Comparison of ENCODE assay signal across 9 mouse cellular contexts in genomic region chr5:113870393-113871040, GRCm38 (mm10). TPM values are rescaled to one million over a fixed set of nuclear protein-coding genes. Genes with fewer than 3 reads are reported as not detected.
A peak's percentile ranks its signal among the peaks of the same experiment; 100 is the strongest.
DNase-seq lines count a peak whose midpoint lies in the region; ATAC-seq lines count a peak whose summit lies in the region.
"Had no signal": no experiment of that assay in that cellular context is flagged by ENCODE, and none has a peak within 500 bp of the region (broad histone marks: within the 10 kb centered on the region; RNA-seq: fewer than 3 reads in every experiment).

No protein-coding gene starts in this region.

- ATAC-seq in heart, embryonic 14.5 days (ENCODE audit: insufficient number of reproducible peaks, insufficient read depth, low FRiP score, low read depth) = no peak
- no peak for ATAC-seq in forebrain, embryonic 12.5 days (ENCODE audit: low FRiP score)
- no peak for ATAC-seq in midbrain, embryonic 16.5 days

- H3K4me3 ChIP-seq in heart, embryonic 14.5 days (ENCODE audit: control insufficient read depth in 1 of 2, insufficient read depth in 1 of 2, low read depth in 1 of 2, low read length in 2 of 2) = no peak overlapping the region
- no peak overlapping the region for H3K4me3 ChIP-seq in forebrain, embryonic 12.5 days (replicated peaks)
- H3K4me3 ChIP-seq in midbrain, embryonic 16.5 days (ENCODE audit: low read depth, low read length) = no peak overlapping the region
- H3K4me3 ChIP-seq: erythroblast, embryonic 14.5 days had no signal

- DNase-seq in heart, postnatal 25 days (ENCODE audit: low spot score) = no peak
- DNase-seq in kidney, adult 18-20 months = peak; percentile 47
- DNase-seq in embryo, embryonic 11 days = no peak
- no peak for DNase-seq in adrenal gland, adult 18-20 months (ENCODE audit: low spot score in 2 of 2)
- DNase-seq in layer of hippocampus, postnatal 25 days (ENCODE audit: extremely low spot score in 1 of 2, low spot score in 1 of 2) = no peak

- H3K36me3 ChIP-seq in heart, embryonic 14.5 days (ENCODE audit: control insufficient read depth, insufficient read depth, low read length) = peaks cover 4% of the 10 kb centered on the region
- peaks cover 13% of the 10 kb centered on the region for H3K36me3 ChIP-seq in forebrain, embryonic 12.5 days (replicated peaks)
- H3K36me3 ChIP-seq in midbrain, embryonic 16.5 days (ENCODE audit: control insufficient read depth, insufficient read depth, low read length) = no peaks in the 10 kb centered on the region

- H3K9me3 ChIP-seq in heart, embryonic 14.5 days (ENCODE audit: control insufficient read depth, low read length) = no peaks in the 10 kb centered on the region
- H3K9me3 ChIP-seq in forebrain, embryonic 12.5 days = no peaks in the 10 kb centered on the region
- H3K9me3 ChIP-seq in midbrain, embryonic 16.5 days (replicated peaks; ENCODE audit: control insufficient read depth, low read length, poor library complexity, severe bottlenecking) = no peaks in the 10 kb centered on the region

- 27% methylated on average over 21 of the region's 21 CpGs for WGBS in heart, embryonic 14.5 days
- WGBS in forebrain, embryonic 12.5 days = 39% methylated on average over 21 of the region's 21 CpGs
- WGBS in midbrain, embryonic 16.5 days = 36% methylated on average over 21 of the region's 21 CpGs

- no peaks in the 10 kb centered on the region for H3K27me3 ChIP-seq in heart, embryonic 14.5 days (ENCODE audit: control insufficient read depth, insufficient read depth, low read length)
- H3K27me3 ChIP-seq in forebrain, embryonic 12.5 days = no peaks in the 10 kb centered on the region
- no peaks in the 10 kb centered on the region for H3K27me3 ChIP-seq in midbrain, embryonic 16.5 days (ENCODE audit: control insufficient read depth, insufficient read depth, low read depth, low read length)

- H3K9ac ChIP-seq in heart, embryonic 14.5 days (ENCODE audit: low read length) = peak overlapping the region; percentile 61
- 0 out of 2 replicates have a peak overlapping the region, but pooled peaks have one; percentile 17 for H3K9ac ChIP-seq in forebrain, embryonic 12.5 days
- H3K9ac ChIP-seq in midbrain, embryonic 16.5 days (ENCODE audit: low read depth, low read length) = no peak overlapping the region

- intact Hi-C loops in heart, postnatal 25 days (cut with DNase I) = loop anchor here (1.0 to 5.0 kb wide), 2 partner anchors 11 to 37 kb away; partner anchors contain the start of gene Coro1c

- peak overlapping the region; percentile 66 to 94 for H3K27ac ChIP-seq in heart, embryonic 14.5 days (replicated peaks in 1 of 2; ENCODE audit: control insufficient read depth in 1 of 2, insufficient read depth in 1 of 2, low read depth in 2 of 2, low read length in 2 of 2)
- H3K27ac ChIP-seq in forebrain, embryonic 12.5 days = peak overlapping the region; percentile 100
- H3K27ac ChIP-seq in midbrain, embryonic 16.5 days (ENCODE audit: low read length) = peak overlapping the region; percentile 98

- H3K4me2 ChIP-seq in heart, embryonic 14.5 days (ENCODE audit: low read length) = peak overlapping the region; percentile 28
- H3K4me2 ChIP-seq in forebrain, embryonic 12.5 days = no peak overlapping the region
- no peak overlapping the region for H3K4me2 ChIP-seq in midbrain, embryonic 16.5 days (ENCODE audit: low read length)

- peaks cover 68 to 79% of the 10 kb centered on the region in 2 experiments for H3K4me1 ChIP-seq in heart, embryonic 14.5 days (ENCODE audit: control insufficient read depth in 2 of 2, insufficient read depth in 2 of 2, low read length in 2 of 2)
- peaks cover 84% of the 10 kb centered on the region for H3K4me1 ChIP-seq in forebrain, embryonic 12.5 days
- H3K4me1 ChIP-seq in midbrain, embryonic 16.5 days (ENCODE audit: control insufficient read depth, insufficient read depth, low read length) = peaks cover 58% of the 10 kb centered on the region

RNA-seq across cellular contexts. Expression of gene Coro1c, which starts 38.0 kb away (rescaled TPM):
- 84.9 and 88.2 TPM in 2 replicates for polyA plus RNA-seq in heart, embryonic 14.5 days (2014; fragmentation: Nextera tagmentation; extraction: Ambion mirVana)
- total RNA-seq in heart, postnatal 25 days (2021) = 10 to 100 TPM; 34.5 to 35.2 TPM
- polyA plus RNA-seq in forebrain, embryonic 12.5 days (2016; fragmentation: Nextera tagmentation; extraction: Ambion mirVana) = 256 and 277 TPM in 2 replicates
- 201 and 209 TPM in 2 replicates for polyA plus RNA-seq in midbrain, embryonic 16.5 days (2015; fragmentation: Nextera tagmentation; extraction: Ambion mirVana)
- total RNA-seq in adrenal gland, adult 18-20 months (2021) = 10 to 100 TPM; 43.9 to 56.3 TPM
- 10 to 100 TPM; 82.7 to 91.6 TPM for total RNA-seq in layer of hippocampus, postnatal 25 days (2021)

RNA-seq across cellular contexts. Expression of gene Selplg, which starts 38.1 kb away (rescaled TPM):
- 2.3 and 3.1 TPM in 2 replicates for polyA plus RNA-seq in heart, embryonic 14.5 days (2014; fragmentation: Nextera tagmentation; extraction: Ambion mirVana)
- total RNA-seq in heart, postnatal 25 days (2021) = 1 to 10 TPM; 2.4 to 3.6 TPM
- polyA plus RNA-seq in forebrain, embryonic 12.5 days (2016; fragmentation: Nextera tagmentation; extraction: Ambion mirVana) = 0.82 and 0.88 TPM in 2 replicates
- 1.6 and 2.0 TPM in 2 replicates for polyA plus RNA-seq in midbrain, embryonic 16.5 days (2015; fragmentation: Nextera tagmentation; extraction: Ambion mirVana)
- total RNA-seq in adrenal gland, adult 18-20 months (2021) = 10 to 100 TPM in 1 of 2 experiments, 1 to 10 TPM in 1; 4.5 to 10.0 TPM
- total RNA-seq in layer of hippocampus, postnatal 25 days (2021) = 10 to 100 TPM; 29.3 to 33.5 TPM
